Mouse (Mus musculus) MEL (cell line): ENCODE measurements around the gene Gpc5.

Source experiments
- CTCF ChIP-seq, 3 experiments: IDR thresholded peaks in 2 of 3; conservative IDR thresholded peaks in 1 of 3; 2 replicates each; pipeline ENCODE4 v1.5.1; 2011 to 2012; ENCODE audit warnings: low read length in 3 of 3, low read depth in 2 of 3, mild to moderate bottlenecking in 2 of 3, improper control_type of control experiment in 1 of 3, inconsistent platforms in 1 of 3, mixed read lengths in 1 of 3, moderate library complexity in 1 of 3; ENCODE audit not compliant: control insufficient read depth in 1 of 3, insufficient read depth in 1 of 3, poor library complexity in 1 of 3, severe bottlenecking in 1 of 3
- EP300 ChIP-seq, 2 experiments: IDR thresholded peaks; 2 replicates each; pipeline ENCODE4 v1.6.1; 2011; ENCODE audit warnings: improper control_type of control experiment in 2 of 2, low read length in 2 of 2, low read depth in 1 of 2, mild to moderate bottlenecking in 1 of 2
- NELFE ChIP-seq: IDR thresholded peaks from 2 replicates; pipeline ENCODE4 v1.6.1; 2011; ENCODE audit warnings: low read depth, low read length, improper control_type of control experiment
- POLR2A ChIP-seq, 2 experiments: IDR thresholded peaks; 2 replicates each; pipeline ENCODE4 v1.6.1; 2011 to 2012; ENCODE audit warnings: low read length in 2 of 2, mild to moderate bottlenecking in 2 of 2, control low read depth in 1 of 2, improper control_type of control experiment in 1 of 2, low read depth in 1 of 2, moderate library complexity in 1 of 2; ENCODE audit not compliant: control insufficient read depth in 1 of 2, insufficient read depth in 1 of 2, poor library complexity in 1 of 2
- ZKSCAN1 ChIP-seq: IDR thresholded peaks from 2 replicates; pipeline ENCODE4 v1.6.1; 2012; ENCODE audit warnings: low read depth, mild to moderate bottlenecking, inconsistent platforms, low read length, improper control_type of control experiment, moderate library complexity

GRCm38 (mm10) chr14:115270445-115270844, 178.4 kb downstream of the Gpc5 start:
- TF ChIP-seq POLR2A (IDR thresholded peaks at IDR 0.05; ENCODE audit: control insufficient read depth in 1 of 2, insufficient read depth in 1 of 2, low read depth in 1 of 2, low read length in 2 of 2, poor library complexity in 1 of 2) (no peak), NELFE (no peak), EP300 (IDR thresholded peaks at IDR 0.05; ENCODE audit: low read depth in 1 of 2, low read length in 2 of 2) (no peak), CTCF (IDR thresholded peaks at IDR 0.05 in 2 of 3, conservative IDR thresholded peaks at IDR 0.05 in 1 of 3; ENCODE audit: control insufficient read depth in 1 of 3, insufficient read depth in 1 of 3, low read depth in 2 of 3, low read length in 3 of 3, poor library complexity in 1 of 3, severe bottlenecking in 1 of 3) (no peak), ZKSCAN1 (no peak)
